Mouse (Mus musculus) liver, postnatal 0 days (tissue): ENCODE results near the gene Mrps36.

Source experiments
- CTCF ChIP-seq: sonication (generic); IDR thresholded peaks from 2 replicates; pipeline ENCODE4 v1.5.1; 2016; ENCODE audit warnings: antibody characterized with exemption, low read depth
- EP300 ChIP-seq: IDR thresholded peaks from 2 replicates; pipeline ENCODE4 v1.6.1; 2016; ENCODE audit warnings: antibody characterized with exemption, low read depth, mild to moderate bottlenecking

- TF ChIP-seq EP300 (no peak), CTCF (no peak)
These were observed 14.2 kb downstream of the Mrps36 start for GRCm38 (mm10) chr13:100730153-100730860.
